Mouse (Mus musculus) intestine, postnatal 0 days (tissue): ENCODE data around the gene Stap2. TPM values are rescaled to one million over a fixed set of nuclear protein-coding genes. Genes with fewer than 3 reads are reported as not detected.

ENCODE experiments used
- ATAC-seq: fragments of 200-750 bp; cut with Nextera tagmentation; 2 replicates; pipeline ENCODE4 v1.8.0; 2017; ENCODE audit warnings: mild to moderate bottlenecking, moderate TSS enrichment, moderate library complexity
- H3K27ac ChIP-seq: fragments of 300-500 bp; sonication (generic); 2 replicates; pipeline ENCODE4 v1.5.1; 2014; ENCODE audit warnings: mild to moderate bottlenecking, low read depth, low read length, moderate library complexity
- H3K27me3 ChIP-seq: fragments of 300-500 bp; sonication (generic); replicated peaks from 2 replicates; pipeline ENCODE4 v1.6.1; 2014; ENCODE audit warnings: low read length, mixed read lengths; ENCODE audit not compliant: control insufficient read depth, insufficient read depth
- H3K36me3 ChIP-seq: fragments of 300-500 bp; sonication (generic); 2 replicates; pipeline ENCODE4 v1.6.1; 2014; ENCODE audit warnings: mild to moderate bottlenecking, moderate library complexity; ENCODE audit not compliant: control insufficient read depth, insufficient read depth
- H3K4me1 ChIP-seq: fragments of 300-500 bp; sonication (generic); replicated peaks from 2 replicates; pipeline ENCODE4 v1.6.1; 2014; ENCODE audit warnings: antibody characterized with exemption, low read length, mixed read lengths; ENCODE audit not compliant: control insufficient read depth, insufficient read depth
- H3K4me2 ChIP-seq: fragments of 300-500 bp; sonication (generic); replicated peaks from 2 replicates; pipeline ENCODE4 v1.6.1; 2014; ENCODE audit warnings: low read depth, mild to moderate bottlenecking, moderate library complexity
- H3K4me3 ChIP-seq: fragments of 300-500 bp; sonication (generic); 2 replicates; pipeline ENCODE4 v1.5.1; 2014; ENCODE audit warnings: low read depth, low read length
- H3K9ac ChIP-seq: fragments of 300-500 bp; sonication (generic); 2 replicates; pipeline ENCODE4 v1.6.1; 2014; ENCODE audit warnings: mild to moderate bottlenecking, low read depth, low read length
- H3K9me3 ChIP-seq: fragments of 300-500 bp; sonication (generic); 2 replicates; pipeline ENCODE4 v1.6.1; 2016; ENCODE audit warnings: mixed run types; ENCODE audit not compliant: control insufficient read depth
- CTCF ChIP-seq: sonication (generic); IDR thresholded peaks from 2 replicates; pipeline ENCODE4 v1.5.1; 2016; ENCODE audit warnings: low read depth, mild to moderate bottlenecking, control low read depth, antibody characterized with exemption, moderate library complexity
- WGBS: fragments of 180-500 bp; shearing (Covaris S2); extraction: QIAGEN DNeasy Blood & Tissue Kit; methylation state at CpG from one replicate; pipeline ENCODE4 v1.1.7; 2014; 5-methylcytosine and 5-hydroxymethylcytosine counted together
- polyA plus RNA-seq: library from polyadenylated mRNA; unstranded; fragments of >200 nt; fragmentation: Nextera tagmentation; extraction: Ambion mirVana; gene quantifications from 2 replicates; pipeline ENCODE4 v1.2.1, GENCODE M21; 2015

Stap2 gene
- polyA plus RNA-seq, 1 experiment from 2014 or later, result 82.8 TPM

GRCm38 (mm10) chr17:55964996-55965395 lies 40.4 kb downstream of the Stap2 start:
- Histone ChIP-seq H3K4me2 (no peak overlapping the region), H3K9ac (no peak overlapping the region), H3K36me3 (peaks cover 50% of the 10 kb centered on the region), H3K27me3 (peaks cover 5% of the 10 kb centered on the region), H3K4me1 (no peaks in the 10 kb centered on the region), H3K9me3 (no peaks in the 10 kb centered on the region), H3K4me3 (no peak overlapping the region), H3K27ac (no peak overlapping the region)
- no peak for ATAC-seq
- WGBS, result 84% methylated on average over 9 of the region's 9 CpGs
- peak; percentile 10; the same call in 1 of the 2 replicates for TF ChIP-seq CTCF

DNA sequence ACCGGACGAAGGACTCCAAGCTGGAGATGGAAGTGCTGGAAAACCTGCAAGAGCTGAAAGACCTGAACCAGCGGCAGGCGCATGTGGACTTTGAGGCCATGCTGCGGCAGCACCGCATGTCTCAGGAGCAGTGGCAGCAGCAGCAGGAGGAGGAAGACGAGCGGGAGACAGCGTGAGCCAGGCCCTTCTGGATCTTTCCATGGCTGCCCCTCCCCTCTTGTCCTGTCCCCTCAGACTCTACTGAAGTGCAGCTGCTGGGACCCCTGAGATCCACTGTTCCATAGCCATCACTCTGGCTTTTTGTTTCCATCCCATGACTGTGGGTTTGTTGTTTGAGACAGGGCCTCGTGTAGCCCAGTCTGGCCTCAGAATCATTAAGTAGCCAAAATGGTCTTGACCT lies 40.9 kb downstream of the Stap2 start:
- H3K9ac ChIP-seq, result no peak overlapping the region
- no peak overlapping the region for H3K4me2 ChIP-seq
- peaks cover 50% of the 10 kb centered on the region for H3K36me3 ChIP-seq
- no peak for TF ChIP-seq CTCF
- no peak overlapping the region for H3K4me3 ChIP-seq
- ATAC-seq, result no peak
- no peaks in the 10 kb centered on the region for H3K4me1 ChIP-seq
- 94% methylated on average over 10 of the region's 10 CpGs for WGBS
- H3K27ac ChIP-seq, result no peak overlapping the region
- peaks cover under 1% of the 10 kb centered on the region; the same call in 1 of the 2 replicates for H3K27me3 ChIP-seq
- no peaks in the 10 kb centered on the region for H3K9me3 ChIP-seq

- H3K4me1 ChIP-seq, result 0 out of 2 replicates have a peak, but pooled peaks cover 2% of the 10 kb centered on the region
- H3K27me3 ChIP-seq, result no peaks in the 10 kb centered on the region
- WGBS, result 53% methylated on average over 14 of the region's 14 CpGs
- no peak overlapping the region for H3K27ac ChIP-seq
- H3K4me3 ChIP-seq, result no peak overlapping the region
- H3K9ac ChIP-seq, result no peak overlapping the region
- H3K9me3 ChIP-seq, result no peaks in the 10 kb centered on the region
- no peak for ATAC-seq
- H3K36me3 ChIP-seq, result peaks cover 50% of the 10 kb centered on the region
- no peak overlapping the region for H3K4me2 ChIP-seq
- no peak for TF ChIP-seq CTCF
Observed at GRCm38 (mm10) chr17:55963171-55963570, 42.2 kb downstream of the Stap2 start.

GRCm38 (mm10) chr17:55961631-55962030 lies 43.8 kb downstream of the Stap2 start:
- no peaks in the 10 kb centered on the region for H3K9me3 ChIP-seq
- no peak overlapping the region for H3K9ac ChIP-seq
- no peak for ATAC-seq
- H3K4me1 ChIP-seq, result 0 out of 2 replicates have a peak, but pooled peaks cover 2% of the 10 kb centered on the region
- no peak overlapping the region for H3K27ac ChIP-seq
- no peaks in the 10 kb centered on the region for H3K27me3 ChIP-seq
- H3K36me3 ChIP-seq, result peaks cover 38% of the 10 kb centered on the region
- 95% methylated on average over 7 of the region's 7 CpGs for WGBS
- H3K4me3 ChIP-seq, result no peak overlapping the region
- TF ChIP-seq CTCF, result no peak
- no peak overlapping the region for H3K4me2 ChIP-seq

DNA sequence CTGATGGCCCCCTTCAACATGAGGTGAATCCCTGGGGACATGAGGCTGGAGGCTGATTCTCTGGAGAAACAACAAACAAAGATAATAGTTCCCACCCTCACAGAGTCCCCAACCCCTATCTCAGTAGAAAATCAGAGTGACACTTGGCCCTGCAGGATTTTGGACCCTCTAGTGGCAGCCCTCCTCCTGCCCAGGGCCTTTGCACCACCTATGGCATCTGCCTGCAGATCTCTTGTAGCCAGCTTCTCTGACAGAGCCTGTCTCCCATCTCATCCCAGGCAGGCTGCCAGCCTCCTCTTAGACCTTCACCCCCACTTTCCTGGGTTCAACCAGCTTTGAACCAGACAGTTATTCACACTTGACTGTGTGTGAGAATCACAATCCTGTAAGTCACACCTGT lies 44.6 kb downstream of the Stap2 start:
- Histone ChIP-seq H3K4me3 (no peak overlapping the region), H3K36me3 (peaks cover 33% of the 10 kb centered on the region), H3K9me3 (no peaks in the 10 kb centered on the region), H3K9ac (no peak overlapping the region), H3K4me2 (no peak overlapping the region), H3K27me3 (no peaks in the 10 kb centered on the region), H3K4me1 (0 out of 2 replicates have a peak, but pooled peaks cover 2% of the 10 kb centered on the region), H3K27ac (no peak overlapping the region)
- no peak for ATAC-seq
- no peak for TF ChIP-seq CTCF

DNA sequence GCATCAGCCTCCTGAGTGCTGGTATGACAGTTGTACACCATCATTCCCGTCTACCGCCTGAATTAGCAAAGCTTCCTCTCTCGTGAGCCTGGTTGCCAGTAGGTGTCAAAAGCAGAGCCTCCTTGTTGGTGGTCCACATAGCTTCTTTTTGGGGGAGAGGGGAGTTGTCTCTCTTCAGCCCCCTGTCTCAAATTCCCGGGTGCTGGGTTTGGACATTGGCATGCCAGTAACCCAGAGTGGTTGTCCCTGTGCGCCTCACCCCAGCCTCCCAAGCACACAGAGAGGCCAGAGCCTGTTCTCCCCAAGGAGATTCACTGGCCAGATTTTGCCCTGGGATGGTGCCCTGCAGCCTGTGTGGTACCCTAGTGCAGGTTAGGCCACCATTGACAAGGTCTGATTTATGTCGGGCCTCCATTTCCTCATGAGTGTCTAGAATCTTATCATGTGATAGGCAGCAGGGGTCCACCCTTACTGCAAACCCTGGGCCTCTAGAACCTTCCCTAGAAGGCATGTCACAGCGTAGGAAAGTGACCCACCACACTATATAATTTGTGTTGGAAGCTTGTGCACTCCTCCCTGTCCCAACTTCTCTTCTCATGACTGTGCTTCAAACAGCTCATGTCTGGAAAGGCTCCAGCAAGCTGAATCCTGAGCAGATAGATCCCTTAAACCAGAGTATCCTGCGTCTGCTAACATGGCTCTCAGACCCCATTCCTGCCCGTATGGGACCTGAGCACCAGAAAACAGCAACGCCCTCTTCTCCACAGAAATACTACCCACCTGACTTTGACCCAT lies 45.2 kb downstream of the Stap2 start:
- Histone ChIP-seq H3K4me3 (peak overlapping the region; percentile 54; the same call in 1 of the 2 replicates), H3K9ac (no peak overlapping the region), H3K27me3 (0 out of 2 replicates have a peak, but pooled peaks cover 1% of the 10 kb centered on the region), H3K4me2 (peak overlapping the region; percentile 57), H3K9me3 (no peaks in the 10 kb centered on the region), H3K4me1 (0 out of 2 replicates have a peak, but pooled peaks cover 2% of the 10 kb centered on the region), H3K27ac (no peak overlapping the region), H3K36me3 (peaks cover 30% of the 10 kb centered on the region)
- no peak for TF ChIP-seq CTCF
- WGBS, result 70% methylated on average over 10 of the region's 10 CpGs
- no peak for ATAC-seq
